Mouse (Mus musculus): ENCODE data around the gene 1700024P04Rik.

DNA sequence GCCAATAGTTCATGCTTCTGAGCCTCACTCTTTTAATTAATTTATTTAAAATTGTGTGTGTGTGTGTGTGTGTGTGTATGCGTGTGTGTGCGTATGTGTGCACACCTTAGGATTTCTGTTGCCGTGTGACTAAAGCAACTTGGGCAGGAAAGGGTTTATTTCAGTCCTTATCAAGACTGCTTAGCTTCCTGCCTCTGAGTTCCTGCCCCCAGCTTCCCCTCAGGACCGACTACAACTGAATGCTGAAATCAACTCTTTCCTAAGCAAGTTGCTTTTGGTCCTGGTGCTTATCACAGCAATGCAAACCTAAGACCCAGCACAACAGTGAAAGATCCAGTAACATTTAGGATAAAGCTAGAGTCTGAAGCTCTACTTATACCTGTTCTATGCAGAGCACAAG, 15.8 kb downstream of the 1700024P04Rik start:
- TF ChIP-seq CTCF (IDR thresholded peaks at IDR 0.05; ENCODE audit: control insufficient read depth, insufficient read depth, insufficient read length) (no peak), USF1 (IDR thresholded peaks at IDR 0.05; ENCODE audit: low read depth) (no peak), MYOG (IDR thresholded peaks at IDR 0.05; ENCODE audit: control insufficient read depth, extremely low read depth, insufficient read length) (no peak)

Measured in C2C12 (cell line).